Mouse (Mus musculus) cortical plate, adult 2 months (tissue): ENCODE data around the gene Gm49395. TPM values are rescaled to one million over a fixed set of nuclear protein-coding genes. Genes with fewer than 3 reads are reported as not detected.

Experiments
- H3K27ac ChIP-seq: fragments of 200-500 bp; 2 replicates; pipeline ENCODE4 v1.5.1; 2012; ENCODE audit warnings: low read length, control low read depth, inconsistent platforms; ENCODE audit not compliant: insufficient read depth
- H3K4me1 ChIP-seq: fragments of 200-500 bp; 2 replicates; pipeline ENCODE4 v1.6.1; 2011; ENCODE audit warnings: low read length; ENCODE audit not compliant: control insufficient read depth, insufficient read depth
- H3K4me3 ChIP-seq: fragments of 200-500 bp; 2 replicates; pipeline ENCODE4 v1.5.1; 2011; ENCODE audit warnings: mild to moderate bottlenecking, low read length, control low read depth; ENCODE audit not compliant: insufficient read depth
- CTCF ChIP-seq: fragments of 200-500 bp; IDR thresholded peaks from 2 replicates; pipeline ENCODE4 v1.5.1; 2011; ENCODE audit warnings: mild to moderate bottlenecking, control low read depth, low read length; ENCODE audit not compliant: insufficient read depth; ENCODE audit errors: extremely low read depth
- POLR2A ChIP-seq: fragments of 200-500 bp; IDR thresholded peaks from 2 replicates; pipeline ENCODE4 v1.6.1; 2011; ENCODE audit warnings: mild to moderate bottlenecking, low read length, control low read depth; ENCODE audit not compliant: insufficient read depth; ENCODE audit errors: extremely low read depth
- polyA plus RNA-seq: library from polyadenylated mRNA; depleted of rRNA; stranded (reverse); fragments of >200 nt; gene quantifications from 2 replicates; pipeline ENCODE4 v1.2.3, GENCODE M21; 2012

Gene Gm49395
- polyA plus RNA-seq, 1 experiment = 0.54 TPM

- H3K27ac ChIP-seq = no peak overlapping the region
- no peaks in the 10 kb centered on the region for H3K4me1 ChIP-seq
- H3K4me3 ChIP-seq = no peak overlapping the region
- TF ChIP-seq CTCF (no peak), POLR2A (no peak)
These were observed 26.1 kb upstream of the Gm49395 start for GRCm38 (mm10) chr13:115127826-115128225.

GRCm38 (mm10) chr13:115126534-115126933 is 24.8 kb upstream of the Gm49395 start:
- Histone ChIP-seq H3K4me3 (no peak overlapping the region), H3K4me1 (no peaks in the 10 kb centered on the region), H3K27ac (no peak overlapping the region)
- TF ChIP-seq CTCF (no peak), POLR2A (no peak)

GRCm38 (mm10) chr13:115125130-115125529 is 23.4 kb upstream of the Gm49395 start:
- no peak for TF ChIP-seq POLR2A
- no peak for TF ChIP-seq CTCF
- Histone ChIP-seq H3K4me3 (no peak overlapping the region), H3K27ac (no peak overlapping the region), H3K4me1 (no peaks in the 10 kb centered on the region)

GRCm38 (mm10) chr13:115124521-115124920 is 22.8 kb upstream of the Gm49395 start:
- H3K4me1 ChIP-seq = no peaks in the 10 kb centered on the region
- no peak overlapping the region for H3K4me3 ChIP-seq
- no peak for TF ChIP-seq CTCF
- TF ChIP-seq POLR2A = no peak
- H3K27ac ChIP-seq = no peak overlapping the region

- Histone ChIP-seq H3K4me3 (no peak overlapping the region), H3K4me1 (no peaks in the 10 kb centered on the region), H3K27ac (no peak overlapping the region)
- no peak for TF ChIP-seq CTCF
- no peak for TF ChIP-seq POLR2A
These were observed 17.0 kb upstream of the Gm49395 start for GRCm38 (mm10) chr13:115118756-115119155.

GRCm38 (mm10) chr13:115118195-115118594 is 16.5 kb upstream of the Gm49395 start:
- H3K4me1 ChIP-seq = no peaks in the 10 kb centered on the region
- no peak overlapping the region for H3K4me3 ChIP-seq
- TF ChIP-seq POLR2A = no peak
- TF ChIP-seq CTCF = no peak
- no peak overlapping the region for H3K27ac ChIP-seq

GRCm38 (mm10) chr13:115116930-115117621 is 15.4 kb upstream of the Gm49395 start:
- Histone ChIP-seq H3K27ac (no peak overlapping the region), H3K4me1 (no peaks in the 10 kb centered on the region), H3K4me3 (no peak overlapping the region)
- TF ChIP-seq CTCF = no peak
- no peak for TF ChIP-seq POLR2A

- Histone ChIP-seq H3K4me1 (no peaks in the 10 kb centered on the region), H3K4me3 (no peak overlapping the region), H3K27ac (no peak overlapping the region)
- TF ChIP-seq CTCF (no peak), POLR2A (no peak)
These were observed 7.9 kb upstream of the Gm49395 start for GRCm38 (mm10) chr13:115109628-115110027.

GRCm38 (mm10) chr13:115107436-115107835 is 5.7 kb upstream of the Gm49395 start:
- Histone ChIP-seq H3K4me3 (no peak overlapping the region), H3K27ac (no peak overlapping the region), H3K4me1 (no peaks in the 10 kb centered on the region)
- no peak for TF ChIP-seq CTCF
- TF ChIP-seq POLR2A = no peak

- no peak overlapping the region for H3K27ac ChIP-seq
- no peak overlapping the region for H3K4me3 ChIP-seq
- no peak for TF ChIP-seq CTCF
- TF ChIP-seq POLR2A = no peak
- H3K4me1 ChIP-seq = no peaks in the 10 kb centered on the region
These were observed 4.5 kb upstream of the Gm49395 start for GRCm38 (mm10) chr13:115106183-115106582.

- TF ChIP-seq CTCF (no peak), POLR2A (no peak)
These were observed 1.0 kb upstream of the Gm49395 start for GRCm38 (mm10) chr13:115102754-115103153.

More at GRCm38 (mm10) chr13:115102754-115103153, 1.0 kb upstream of the Gm49395 start:
- Histone ChIP-seq H3K4me1 (no peaks in the 10 kb centered on the region), H3K27ac (no peak overlapping the region), H3K4me3 (no peak overlapping the region)
